9 mouse cellular contexts compared by ENCODE assay signal in the genomic region with DNA sequence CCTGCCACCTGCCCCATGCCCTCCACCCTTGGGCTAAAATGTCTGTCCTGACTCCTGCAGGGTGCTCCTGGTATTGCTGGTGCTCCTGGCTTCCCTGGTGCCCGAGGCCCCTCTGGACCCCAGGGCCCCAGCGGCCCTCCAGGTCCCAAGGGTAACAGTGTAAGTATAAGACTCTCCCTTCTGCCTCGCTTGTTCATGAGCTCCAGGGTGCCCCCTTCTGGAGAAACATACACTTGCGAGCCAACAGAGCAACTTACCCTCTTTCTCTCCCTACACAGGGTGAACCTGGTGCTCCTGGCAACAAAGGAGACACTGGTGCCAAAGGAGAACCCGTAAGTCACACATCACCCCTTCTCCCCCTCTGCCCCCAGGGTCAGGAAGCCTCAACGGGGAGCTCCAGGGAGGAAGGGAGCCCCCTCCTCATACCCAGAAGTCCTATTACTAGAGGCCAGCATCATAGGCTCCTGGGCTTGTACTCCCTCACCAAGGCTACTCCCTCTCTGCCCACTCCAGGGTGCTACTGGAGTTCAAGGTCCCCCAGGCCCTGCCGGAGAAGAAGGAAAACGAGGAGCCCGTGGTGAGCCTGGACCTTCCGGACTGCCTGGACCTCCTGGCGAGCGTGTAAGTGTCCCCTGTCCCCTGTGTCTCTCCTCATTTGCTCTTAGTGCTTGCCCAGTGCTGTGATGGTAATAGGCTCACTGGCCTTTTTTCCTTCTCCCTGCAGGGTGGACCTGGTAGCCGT. TPM values are rescaled to one million over a fixed set of nuclear protein-coding genes. Genes with fewer than 3 reads are reported as not detected.
DNase-seq lines count a peak whose midpoint lies in the region; ATAC-seq and TF ChIP-seq lines count a peak whose summit lies in the region.
"Had no signal": no experiment of that assay in that cellular context is flagged by ENCODE, and none has a peak within 500 bp of the region (broad histone marks: within the 10 kb centered on the region; RNA-seq: fewer than 3 reads in every experiment).

No protein-coding gene starts in this region.

- no peaks in the 10 kb centered on the region for H3K9me3 ChIP-seq in limb, embryonic 14.5 days (ENCODE audit: control insufficient read depth, low read length)

- 0 out of 2 replicates have a peak overlapping the region, but pooled peaks have one; percentile 34 for H3K9ac ChIP-seq in limb, embryonic 14.5 days (ENCODE audit: low read depth, low read length, severe bottlenecking)

- ATAC-seq in granulocyte monocyte progenitor cell, adult 5-6 weeks (replicated peaks; ENCODE audit: poor library complexity, severe bottlenecking), result peak; percentile 16; the same call in 1 of the 2 replicates
- no peak for ATAC-seq in limb, embryonic 14.5 days (ENCODE audit: low FRiP score, low read depth)

- H3K4me2 ChIP-seq in limb, embryonic 14.5 days (replicated peaks; ENCODE audit: low read depth, low read length, severe bottlenecking), result peak overlapping the region; percentile 73

- H3K4me3 ChIP-seq in limb, embryonic 14.5 days (replicated peaks; ENCODE audit: low read length), result no peak overlapping the region
- no peak overlapping the region for H3K4me3 ChIP-seq in small intestine, adult 2 months (ENCODE audit: low read depth, low read length)

- peak overlapping the region; percentile 93 for H3K27ac ChIP-seq in limb, embryonic 14.5 days (replicated peaks; ENCODE audit: low read depth, low read length)
- no peak overlapping the region for H3K27ac ChIP-seq in small intestine, adult 2 months (ENCODE audit: insufficient read depth, low read depth, low read length)
- H3K27ac ChIP-seq: macrophage had no signal

- no peaks in the 10 kb centered on the region for H3K27me3 ChIP-seq in limb, embryonic 14.5 days (ENCODE audit: control insufficient read depth, insufficient read depth, low read length)
- H3K27me3 ChIP-seq in small intestine, adult 2 months (ENCODE audit: control insufficient read depth, insufficient read depth, low read length), result no peaks in the 10 kb centered on the region; the same call in 1 of the 2 replicates

- H3K36me3 ChIP-seq in limb, embryonic 14.5 days (ENCODE audit: control insufficient read depth, insufficient read depth, low read length), result peaks cover 97% of the 10 kb centered on the region
- H3K36me3 ChIP-seq in small intestine, adult 2 months (ENCODE audit: control insufficient read depth, insufficient read depth, low read length), result no peaks in the 10 kb centered on the region

- TF ChIP-seq POLR2A in limb, embryonic 14.5 days (IDR thresholded peaks at IDR 0.05; ENCODE audit: borderline replicate concordance, extremely low read depth, insufficient read depth, insufficient read length), result no peak
- no peak for TF ChIP-seq POLR2A in small intestine, adult 2 months (IDR thresholded peaks at IDR 0.05; ENCODE audit: low read depth, low read length)

- peaks cover 21% of the 10 kb centered on the region for H3K4me1 ChIP-seq in limb, embryonic 14.5 days (ENCODE audit: control insufficient read depth, insufficient read depth, low read length)
- peaks cover 5% of the 10 kb centered on the region for H3K4me1 ChIP-seq in small intestine, adult 2 months (ENCODE audit: control insufficient read depth, insufficient read depth, insufficient read length, low read length)

- TF ChIP-seq CTCF in small intestine, adult 2 months (IDR thresholded peaks at IDR 0.05; ENCODE audit: extremely low read depth, insufficient read length, insufficient replicate concordance, low read depth, low read length), result peak; percentile 59; the same call in 1 of the 2 replicates

- 56% methylated on average over 13 of the region's 13 CpGs for WGBS in limb, embryonic 14.5 days
- WGBS in small intestine, adult 2 months, result 42% methylated on average over 13 of the region's 13 CpGs

- peak; percentile 54 for DNase-seq in gastrocnemius, adult 18-20 months (ENCODE audit: low spot score)
- no peak for DNase-seq in gastrocnemius, adult 8-10 months (ENCODE audit: low spot score in 2 of 2)
- DNase-seq in A20 (ENCODE audit: low read depth, low spot score), result peak; percentile 67
- DNase-seq in adrenal gland, postnatal 25 days, result peak; percentile 48
- DNase-seq in limb, embryonic 14.5 days (ENCODE audit: low spot score), result no peak
- DNase-seq in urinary bladder, postnatal 14 days (ENCODE audit: low spot score), result no peak

RNA-seq across cellular contexts. Expression of a gene that starts 6.4 kb away (rescaled TPM):
- 10 to 100 TPM; 64.6 to 65.0 TPM for total RNA-seq in gastrocnemius, adult 18-20 months (2021)
- total RNA-seq in gastrocnemius, adult 8-10 months (2022), result 10 to 100 TPM; 30.9 to 90.6 (median 45.9) TPM
- 74.0 and 116 TPM in 2 replicates for total RNA-seq in adrenal gland, postnatal 25 days (2021)
- not detected in 2 replicates for total RNA-seq in granulocyte monocyte progenitor cell, adult 5-6 weeks (2014; fragmentation: Nextera tagmentation)
- not detected in 2 replicates for total RNA-seq in granulocyte monocyte progenitor cell, adult 5-6 weeks (2017)
- 1,421 and 1,570 TPM in 2 replicates for polyA plus RNA-seq in limb, embryonic 14.5 days (2012; rRNA removed)
- 2,528 and 2,873 TPM in 2 replicates for polyA plus RNA-seq in limb, embryonic 14.5 days (2014; fragmentation: Nextera tagmentation; extraction: Ambion mirVana)
- polyA plus RNA-seq in small intestine, adult 2 months (2012; rRNA removed), result 49.0 and 51.1 TPM in 2 replicates

RNA-seq across cellular contexts. Expression of a gene that starts 24.9 kb away (rescaled TPM):
- total RNA-seq in gastrocnemius, adult 18-20 months (2021), result not detected
- not detected for total RNA-seq in gastrocnemius, adult 8-10 months (2022)
- total RNA-seq in adrenal gland, postnatal 25 days (2021), result not detected in 2 replicates
- total RNA-seq in granulocyte monocyte progenitor cell, adult 5-6 weeks (2014; fragmentation: Nextera tagmentation), result not detected in 2 replicates
- total RNA-seq in granulocyte monocyte progenitor cell, adult 5-6 weeks (2017), result not detected in 2 replicates
- 0.41 and 0.58 TPM in 2 replicates for polyA plus RNA-seq in limb, embryonic 14.5 days (2012; rRNA removed)
- 0.29 TPM in 1 of 2 replicates, not detected in the other for polyA plus RNA-seq in limb, embryonic 14.5 days (2014; fragmentation: Nextera tagmentation; extraction: Ambion mirVana)
- 0.14 TPM in 1 of 2 replicates, not detected in the other for polyA plus RNA-seq in small intestine, adult 2 months (2012; rRNA removed)
- polyA plus RNA-seq: macrophage had no signal

RNA-seq across cellular contexts. Expression of a gene that starts 33.7 kb away (rescaled TPM):
- 100 to 1,000 TPM; 283 to 304 TPM for total RNA-seq in gastrocnemius, adult 18-20 months (2021)
- 100 to 1,000 TPM; 272 to 306 (median 288) TPM for total RNA-seq in gastrocnemius, adult 8-10 months (2022)
- total RNA-seq in adrenal gland, postnatal 25 days (2021), result not detected in 2 replicates
- not detected in 2 replicates for total RNA-seq in granulocyte monocyte progenitor cell, adult 5-6 weeks (2014; fragmentation: Nextera tagmentation)
- total RNA-seq in granulocyte monocyte progenitor cell, adult 5-6 weeks (2017), result not detected in 2 replicates
- 19.4 and 32.9 TPM in 2 replicates for polyA plus RNA-seq in limb, embryonic 14.5 days (2012; rRNA removed)
- polyA plus RNA-seq in limb, embryonic 14.5 days (2014; fragmentation: Nextera tagmentation; extraction: Ambion mirVana), result 9.1 and 10.2 TPM in 2 replicates
- polyA plus RNA-seq in small intestine, adult 2 months (2012; rRNA removed), result 1.7 and 3.7 TPM in 2 replicates
- polyA plus RNA-seq: macrophage had no signal

RNA-seq across cellular contexts. Expression of a gene that starts 48.4 kb away (rescaled TPM):
- 10 to 100 TPM; 16.1 to 24.5 TPM for total RNA-seq in gastrocnemius, adult 18-20 months (2021)
- total RNA-seq in gastrocnemius, adult 8-10 months (2022), result 10 to 100 TPM; 15.8 to 23.9 (median 19.4) TPM
- 125 and 146 TPM in 2 replicates for total RNA-seq in adrenal gland, postnatal 25 days (2021)
- total RNA-seq in granulocyte monocyte progenitor cell, adult 5-6 weeks (2014; fragmentation: Nextera tagmentation), result 50.3 and 61.7 TPM in 2 replicates
- total RNA-seq in granulocyte monocyte progenitor cell, adult 5-6 weeks (2017), result 67.7 and 71.9 TPM in 2 replicates
- polyA plus RNA-seq in limb, embryonic 14.5 days (2012; rRNA removed), result 32.8 and 34.6 TPM in 2 replicates
- polyA plus RNA-seq in limb, embryonic 14.5 days (2014; fragmentation: Nextera tagmentation; extraction: Ambion mirVana), result 17.3 and 17.9 TPM in 2 replicates
- polyA plus RNA-seq in small intestine, adult 2 months (2012; rRNA removed), result 17.0 and 29.4 TPM in 2 replicates

Comparison
In these comparisons a context has a peak if more than half of its experiments do, and no peak if none do; other contexts are left out.
1. DNase-seq: peak in gastrocnemius, adult 18-20 months (single experiment), A20 (single experiment) and adrenal gland, postnatal 25 days (single experiment); none in gastrocnemius, adult 8-10 months (0 of 2), limb, embryonic 14.5 days (single experiment) and urinary bladder, postnatal 14 days (single experiment).
2. RNA of a gene that starts 6.4 kb away (total RNA-seq): 74.0 to 116 TPM in adrenal gland, postnatal 25 days, 64.6 to 65.0 TPM in gastrocnemius, adult 18-20 months and 30.9 to 90.6 TPM in gastrocnemius, adult 8-10 months; not detected in granulocyte monocyte progenitor cell, adult 5-6 weeks; every median in the first group is over 10 times any median in the second.
3. RNA of a gene that starts 33.7 kb away (total RNA-seq): 283 to 304 TPM in gastrocnemius, adult 18-20 months and 272 to 306 TPM in gastrocnemius, adult 8-10 months; not detected in adrenal gland, postnatal 25 days and not detected in granulocyte monocyte progenitor cell, adult 5-6 weeks; every median in the first group is over 100 times any median in the second.